Mouse (Mus musculus) limb, embryonic 10.5 days (tissue): ENCODE data around the gene Trpc4ap. TPM values are rescaled to one million over a fixed set of nuclear protein-coding genes. Genes with fewer than 3 reads are reported as not detected.
"Not testable (repeated sequence)": the region's sequence is repeated elsewhere in the genome, so short reads cannot be mapped to it uniquely, and the experiment has no call there.

Source experiments
- DNase-seq: peaks from one replicate; pipeline ENCODE4 v3.0.0-alpha.2; 2017; ENCODE audit warnings: low spot score
- H3K27ac ChIP-seq: fragments of 300-500 bp; sonication (generic); 2 replicates; pipeline ENCODE4 v1.5.1; 2016; ENCODE audit warnings: mild to moderate bottlenecking
- H3K27me3 ChIP-seq: fragments of 300-500 bp; sonication (generic); 2 replicates; pipeline ENCODE4 v1.6.1; 2016; ENCODE audit warnings: low read depth, mild to moderate bottlenecking; ENCODE audit not compliant: poor library complexity, severe bottlenecking
- H3K36me3 ChIP-seq: fragments of 300-500 bp; sonication (generic); 2 replicates; pipeline ENCODE4 v1.6.1; 2016; ENCODE audit warnings: mild to moderate bottlenecking, moderate library complexity
- H3K4me1 ChIP-seq: fragments of 300-500 bp; sonication (generic); 2 replicates; pipeline ENCODE4 v1.6.1; 2016
- H3K4me3 ChIP-seq: fragments of 300-500 bp; sonication (generic); 2 replicates; pipeline ENCODE4 v1.5.1; 2016; ENCODE audit warnings: mild to moderate bottlenecking, moderate library complexity
- H3K9me3 ChIP-seq: fragments of 300-500 bp; sonication (generic); replicated peaks from 2 replicates; pipeline ENCODE4 v1.6.1; 2016; ENCODE audit warnings: mild to moderate bottlenecking
- WGBS: fragments of 180-500 bp; shearing (Covaris S2); methylation state at CpG from one replicate; pipeline ENCODE4 v1.1.7; 2016; 5-methylcytosine and 5-hydroxymethylcytosine counted together
- polyA plus RNA-seq: library from polyadenylated mRNA; unstranded; fragments of >200 nt; fragmentation: Nextera tagmentation; extraction: Ambion mirVana; gene quantifications from 2 replicates; pipeline ENCODE4 v1.2.1, GENCODE M21; 2016

Trpc4ap gene
- polyA plus RNA-seq, 1 experiment from 2014 or later, result 141 TPM

DNA sequence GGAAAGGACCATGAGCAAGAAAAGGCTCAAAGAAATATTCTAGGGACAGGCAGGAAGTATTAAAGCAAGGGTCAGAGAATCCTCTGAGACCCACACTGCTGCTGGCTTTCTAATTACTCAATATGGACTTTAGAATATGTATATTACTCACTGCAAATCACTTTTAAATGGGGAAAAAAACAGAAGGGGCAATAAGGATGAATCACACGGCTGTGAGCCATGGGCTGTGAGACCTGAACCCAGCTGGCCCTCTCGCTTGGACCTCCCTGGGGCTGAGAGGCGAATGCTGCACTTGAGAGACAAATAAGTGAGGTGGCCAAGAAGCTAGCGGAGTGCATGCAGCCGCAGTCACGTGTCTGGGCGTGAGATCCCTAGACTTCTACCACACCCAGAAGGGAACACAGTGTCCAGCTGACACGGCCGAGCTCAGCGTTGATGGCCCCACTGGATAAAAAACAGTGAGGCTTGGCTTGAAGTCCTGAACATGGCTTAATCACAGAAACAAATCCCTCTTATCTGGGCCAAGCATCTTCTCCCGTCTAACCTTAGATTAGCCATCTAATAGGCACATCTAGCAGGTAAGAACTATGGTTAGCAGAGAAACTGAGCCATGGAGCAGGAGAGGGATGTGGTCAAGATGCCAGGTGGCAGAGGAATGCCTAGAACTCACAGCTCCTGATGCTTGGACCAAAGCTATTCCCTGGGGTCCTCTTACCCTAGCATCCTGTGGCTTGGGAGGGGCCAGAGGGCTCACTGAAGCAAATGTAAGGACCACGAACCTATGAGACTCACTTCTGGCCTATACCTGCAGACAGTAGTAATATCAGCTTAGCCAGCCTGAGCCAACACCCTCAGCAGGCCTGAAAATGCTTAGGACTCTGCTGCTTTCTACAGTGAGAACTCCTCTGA, 25.2 kb upstream of the Trpc4ap start:
- WGBS, result 91% methylated on average over 12 of the region's 12 CpGs
- no peaks in the 10 kb centered on the region for H3K27me3 ChIP-seq
- no peaks in the 10 kb centered on the region for H3K4me1 ChIP-seq
- DNase-seq, result no peak
- H3K27ac ChIP-seq, result no peak overlapping the region
- H3K36me3 ChIP-seq, result peaks cover 13% of the 10 kb centered on the region
- no peak overlapping the region for H3K4me3 ChIP-seq
- H3K9me3 ChIP-seq, result no peaks in the 10 kb centered on the region

DNA sequence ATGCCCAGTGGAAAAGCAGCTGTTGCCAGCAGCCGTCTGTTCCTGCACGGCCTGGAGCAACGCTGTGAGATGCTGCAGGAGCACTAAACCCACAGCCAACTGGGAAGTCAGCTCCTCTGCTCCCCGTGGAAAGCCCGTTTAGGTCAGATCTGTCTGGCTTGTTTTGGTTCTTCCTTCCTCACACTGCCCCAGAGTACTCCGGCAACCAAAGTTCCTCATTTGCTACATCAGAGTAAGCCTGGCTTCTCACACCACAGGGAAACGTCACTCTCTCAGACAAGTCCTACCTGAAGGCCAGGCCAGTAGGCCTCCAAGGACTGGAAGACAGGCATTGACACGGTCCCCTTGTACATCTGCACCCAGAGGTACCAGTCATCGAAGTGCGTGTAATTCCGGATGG, 18.4 kb upstream of the Trpc4ap start:
- Histone ChIP-seq H3K9me3 (no peaks in the 10 kb centered on the region), H3K4me1 (no peaks in the 10 kb centered on the region), H3K27ac (no peak overlapping the region), H3K27me3 (no peaks in the 10 kb centered on the region), H3K36me3 (peaks cover 33% of the 10 kb centered on the region), H3K4me3 (no peak overlapping the region)
- 90% methylated on average over 11 of the region's 11 CpGs for WGBS
- no peak for DNase-seq

DNA sequence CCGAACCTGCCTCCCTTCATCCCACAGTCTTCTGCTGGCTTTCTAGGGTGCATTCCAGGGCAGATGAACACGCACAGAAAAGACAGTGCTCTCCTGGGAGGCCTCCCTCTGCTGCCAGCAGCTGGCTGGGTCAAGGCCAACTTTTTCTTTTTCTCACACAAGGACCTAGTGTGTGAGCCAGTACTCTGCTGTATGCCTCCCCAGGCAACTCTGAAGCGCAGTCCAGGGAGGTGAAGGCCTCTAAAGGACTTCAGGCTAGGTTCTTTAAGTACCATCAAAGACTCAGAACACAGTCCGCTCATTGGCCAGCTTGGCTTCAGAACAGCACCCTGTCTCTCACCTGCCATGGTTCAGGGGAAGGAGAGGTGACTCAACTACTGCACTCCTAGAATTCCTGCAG, 15.1 kb upstream of the Trpc4ap start:
- Histone ChIP-seq H3K4me1 (no peaks in the 10 kb centered on the region), H3K36me3 (peaks cover 41% of the 10 kb centered on the region), H3K27ac (no peak overlapping the region), H3K27me3 (no peaks in the 10 kb centered on the region), H3K9me3 (no peaks in the 10 kb centered on the region), H3K4me3 (no peak overlapping the region)
- DNase-seq, result no peak
- 89% methylated on average over 4 of the region's 4 CpGs for WGBS

DNA sequence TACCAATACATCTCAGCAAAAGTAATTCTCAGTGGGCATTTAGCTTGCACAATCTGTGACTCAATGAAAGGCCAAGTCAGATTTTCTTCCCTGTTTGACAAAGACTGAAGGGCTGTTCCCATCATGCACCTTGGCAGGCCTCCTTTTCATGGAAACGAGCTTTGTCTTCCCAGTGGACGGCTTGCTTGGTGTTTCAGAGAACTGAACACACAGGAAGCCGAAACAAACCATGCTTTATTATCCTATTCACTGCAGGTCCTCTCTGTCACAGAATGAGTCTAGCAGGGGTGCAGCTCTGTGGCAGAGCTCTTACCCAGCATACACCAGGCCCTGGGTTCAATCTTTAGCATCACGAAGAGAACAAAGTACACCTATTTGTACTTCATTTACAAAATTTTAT, 11.4 kb upstream of the Trpc4ap start:
- 84% methylated on average over 4 of the region's 4 CpGs for WGBS
- Histone ChIP-seq H3K36me3 (peaks cover 35% of the 10 kb centered on the region), H3K4me1 (no peaks in the 10 kb centered on the region), H3K9me3 (no peaks in the 10 kb centered on the region), H3K4me3 (no peak overlapping the region), H3K27ac (no peak overlapping the region), H3K27me3 (no peaks in the 10 kb centered on the region)
- no peak for DNase-seq

DNA sequence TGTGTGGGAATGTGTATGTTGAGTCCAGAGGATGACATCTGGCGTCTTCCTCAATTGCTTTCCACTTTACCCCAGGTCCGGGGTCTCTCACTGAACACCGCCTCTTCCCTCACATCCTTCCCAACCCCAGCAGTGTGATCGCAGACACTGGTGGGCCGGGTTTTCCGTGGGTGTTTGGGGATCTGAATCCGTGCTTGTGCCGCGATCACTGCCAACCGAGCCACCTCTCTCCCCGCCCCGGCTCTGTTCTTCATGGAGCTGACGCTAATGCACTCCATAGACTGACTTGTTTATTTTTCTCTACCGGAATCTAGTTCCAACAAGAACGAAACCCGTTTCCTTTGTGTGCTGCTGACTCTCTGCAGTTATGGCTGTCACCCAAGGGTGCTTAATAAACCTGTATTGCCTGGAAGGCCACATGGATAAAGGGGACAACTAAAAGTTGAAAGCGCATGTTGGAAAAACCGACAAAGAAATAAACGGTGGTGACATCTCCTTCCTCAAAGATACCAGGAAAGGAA, 9.3 kb upstream of the Trpc4ap start:
- Histone ChIP-seq H3K36me3 (peaks cover 28% of the 10 kb centered on the region), H3K4me3 (no peak overlapping the region), H3K27ac (no peak overlapping the region), H3K9me3 (no peaks in the 10 kb centered on the region), H3K27me3 (no peaks in the 10 kb centered on the region), H3K4me1 (no peaks in the 10 kb centered on the region)
- WGBS, result 90% methylated on average over 19 of the region's 19 CpGs
- DNase-seq, result no peak

DNA sequence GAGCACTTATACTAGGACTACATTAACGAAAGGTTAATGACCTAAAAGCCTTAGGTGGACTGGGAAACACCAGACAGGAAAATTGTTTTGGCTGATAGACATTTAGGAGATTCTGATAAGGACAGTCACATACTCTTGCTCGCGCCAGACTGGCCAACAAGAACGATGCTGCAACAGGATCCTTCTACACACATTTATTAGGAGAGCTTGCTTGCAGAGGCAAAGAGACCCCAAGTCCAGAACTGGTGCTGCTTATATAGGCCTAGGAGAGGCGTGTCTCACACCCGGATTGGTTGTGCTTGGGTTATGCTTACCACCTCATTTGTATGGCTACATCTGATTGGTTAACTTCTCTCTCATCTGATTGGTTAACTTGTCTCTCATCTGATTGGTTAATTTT, 6.3 kb upstream of the Trpc4ap start:
- 92% methylated on average over 6 of the region's 6 CpGs for WGBS
- H3K9me3 ChIP-seq, H3K27me3 ChIP-seq, H3K4me1 ChIP-seq, DNase-seq, H3K4me3 ChIP-seq, H3K27ac ChIP-seq: not testable (repeated sequence)
- peaks cover 11% of the 10 kb centered on the region for H3K36me3 ChIP-seq

DNA sequence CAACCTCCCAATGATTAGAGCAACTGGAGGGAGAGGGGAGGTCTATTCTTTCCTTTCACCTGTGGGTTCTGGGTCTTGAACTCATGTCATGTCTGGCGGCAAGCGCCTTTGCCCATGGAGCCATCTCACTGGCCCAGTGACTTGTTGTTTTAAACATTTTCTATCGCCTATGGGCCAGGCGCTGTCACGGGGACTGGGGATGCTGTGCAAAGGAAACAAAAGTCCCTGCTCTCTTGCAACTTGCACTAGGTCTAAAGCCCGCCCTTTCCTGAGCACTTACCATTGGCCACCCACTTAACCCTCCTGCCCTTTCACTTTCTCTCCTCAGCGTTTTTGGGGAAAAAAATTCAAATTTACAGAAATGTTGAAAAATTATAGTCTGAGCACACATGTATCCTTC, 4.7 kb upstream of the Trpc4ap start:
- H3K4me3 ChIP-seq, result no peak overlapping the region
- H3K36me3 ChIP-seq, result peaks cover 7% of the 10 kb centered on the region; the same call in 1 of the 2 replicates
- H3K9me3 ChIP-seq, result no peaks in the 10 kb centered on the region
- no peaks in the 10 kb centered on the region for H3K27me3 ChIP-seq
- WGBS, result 83% methylated on average over 7 of the region's 7 CpGs
- no peak for DNase-seq
- no peaks in the 10 kb centered on the region; the same call in 1 of the 2 replicates for H3K4me1 ChIP-seq
- no peak overlapping the region for H3K27ac ChIP-seq

DNA sequence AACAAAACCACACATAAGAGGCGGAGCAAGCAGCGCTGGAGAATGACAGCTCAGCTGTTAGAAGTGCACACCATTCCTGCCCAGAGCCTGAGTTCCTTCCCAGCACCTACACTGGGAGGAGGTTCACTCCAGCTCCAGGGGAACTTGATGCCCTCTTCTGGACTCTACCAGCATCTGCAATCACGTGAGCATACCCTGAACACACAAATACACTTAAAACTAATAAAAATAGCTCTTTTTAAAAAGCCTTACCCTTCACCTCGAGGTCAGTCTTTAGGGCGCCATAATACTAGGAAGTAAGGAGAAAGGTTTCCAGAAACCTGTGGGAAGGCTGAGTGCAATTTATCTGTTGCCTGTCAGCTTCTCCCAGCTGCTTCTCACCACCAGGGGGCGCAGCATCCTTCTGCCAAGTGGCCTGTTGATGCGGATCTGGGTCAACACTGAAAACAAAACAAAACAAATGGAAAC, 3.9 kb upstream of the Trpc4ap start:
- DNase-seq, result peak; percentile 93
- H3K36me3 ChIP-seq, result 0 out of 2 replicates have a peak, but pooled peaks cover 2% of the 10 kb centered on the region
- H3K4me1 ChIP-seq, result peaks cover 5% of the 10 kb centered on the region
- H3K9me3 ChIP-seq, result no peaks in the 10 kb centered on the region
- WGBS, result 13% methylated on average over 7 of the region's 7 CpGs
- no peak overlapping the region for H3K27ac ChIP-seq
- H3K27me3 ChIP-seq, result no peaks in the 10 kb centered on the region
- H3K4me3 ChIP-seq, result no peak overlapping the region

DNA sequence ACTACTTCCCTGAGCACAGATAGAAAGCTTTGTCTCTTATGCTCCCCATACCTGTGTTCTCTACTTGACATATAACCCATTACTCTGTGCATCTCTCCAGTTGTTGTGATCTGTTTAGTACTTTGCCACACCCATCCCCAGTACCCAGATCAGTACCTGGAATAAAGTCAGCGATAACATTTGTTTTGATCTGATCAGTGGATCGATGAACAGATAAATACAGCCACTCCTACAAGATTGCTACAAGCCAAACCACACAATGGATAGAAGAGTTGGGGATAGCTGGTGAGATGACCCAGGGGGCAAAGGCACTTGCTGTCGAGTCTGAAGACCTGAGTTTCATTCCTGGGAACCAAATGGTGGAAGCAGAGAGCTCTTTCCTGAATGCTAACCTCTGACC, 3.1 kb upstream of the Trpc4ap start:
- Histone ChIP-seq H3K36me3 (no peaks in the 10 kb centered on the region), H3K4me3 (no peak overlapping the region), H3K4me1 (peaks cover 13% of the 10 kb centered on the region), H3K27me3 (no peaks in the 10 kb centered on the region), H3K9me3 (no peaks in the 10 kb centered on the region), H3K27ac (no peak overlapping the region)
- WGBS, result 79% methylated on average over 3 of the region's 3 CpGs
- no peak for DNase-seq

DNA sequence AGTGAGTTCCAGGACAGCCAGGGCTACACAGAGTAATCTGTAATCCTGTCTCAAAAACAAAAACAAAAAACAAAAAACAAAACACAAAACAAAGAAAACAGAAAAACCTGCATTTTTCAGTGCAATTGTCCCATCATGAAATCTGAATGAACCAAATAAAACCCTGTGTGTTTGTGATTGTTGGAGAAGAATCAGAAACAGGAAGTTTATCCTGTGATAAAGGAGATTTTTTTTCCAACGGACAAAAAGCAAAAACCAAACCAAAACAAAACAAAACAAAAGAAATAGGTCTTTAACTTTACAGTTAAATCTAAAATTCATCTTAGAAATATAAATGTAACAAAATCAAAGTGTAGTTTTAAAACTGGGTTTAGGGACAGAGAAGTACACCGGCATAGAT, 2.4 kb upstream of the Trpc4ap start:
- peaks cover 16% of the 10 kb centered on the region for H3K4me1 ChIP-seq
- H3K36me3 ChIP-seq, result no peaks in the 10 kb centered on the region
- WGBS, result 78% methylated on average over 2 of the region's 2 CpGs
- H3K27me3 ChIP-seq, result no peaks in the 10 kb centered on the region
- no peak overlapping the region for H3K4me3 ChIP-seq
- no peak overlapping the region for H3K27ac ChIP-seq
- H3K9me3 ChIP-seq, result no peaks in the 10 kb centered on the region
- no peak for DNase-seq

DNA sequence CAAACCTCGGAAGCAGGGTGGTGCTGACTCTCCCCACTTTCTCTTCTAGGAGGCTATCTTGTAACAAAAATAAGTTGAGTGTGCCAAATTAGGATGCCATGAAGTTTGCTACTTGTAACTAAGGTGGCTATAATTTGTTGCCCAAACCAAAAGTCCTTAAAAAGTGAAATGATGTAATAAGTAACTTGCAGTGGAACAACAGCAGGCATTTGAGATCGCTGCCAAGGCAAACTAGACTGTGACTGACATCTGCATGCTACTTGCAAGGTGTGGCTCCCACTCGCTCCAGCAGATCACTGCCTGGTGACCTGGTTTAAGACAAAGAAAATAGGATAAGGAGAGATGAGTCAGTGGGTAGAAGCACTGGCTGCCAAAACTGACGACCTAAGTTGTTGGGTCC, 952 bp upstream of the Trpc4ap start:
- H3K9me3 ChIP-seq, result no peaks in the 10 kb centered on the region
- H3K27me3 ChIP-seq, result no peaks in the 10 kb centered on the region
- H3K4me3 ChIP-seq, result no peak overlapping the region
- no peak overlapping the region for H3K27ac ChIP-seq
- H3K4me1 ChIP-seq, result peaks cover 20% of the 10 kb centered on the region
- WGBS, result 81% methylated on average over 4 of the region's 4 CpGs
- no peak for DNase-seq
- H3K36me3 ChIP-seq, result no peaks in the 10 kb centered on the region

DNA sequence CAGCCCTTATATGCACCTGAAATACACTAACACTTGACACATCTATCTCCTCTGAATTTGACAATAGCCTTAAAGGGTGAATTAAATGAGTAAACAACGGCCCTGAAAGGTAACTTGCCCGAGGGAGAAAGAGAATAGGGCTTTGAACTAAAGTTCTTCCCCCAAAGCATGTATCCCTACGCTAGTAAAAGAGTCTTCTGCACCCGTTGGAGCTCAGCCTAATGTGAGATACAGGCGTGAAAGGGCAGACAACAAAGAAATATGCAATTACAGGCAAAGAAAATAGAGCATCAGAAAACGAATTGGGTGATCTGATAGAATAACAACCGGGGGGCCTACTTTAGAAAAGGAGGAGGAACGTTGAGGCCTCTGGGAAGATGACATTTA, 855 bp downstream of the Trpc4ap start:
- Histone ChIP-seq H3K27ac (peak overlapping the region; percentile 98), H3K4me1 (peaks cover 20% of the 10 kb centered on the region), H3K9me3 (no peaks in the 10 kb centered on the region), H3K36me3 (peaks cover 14% of the 10 kb centered on the region), H3K4me3 (peak overlapping the region; percentile 96), H3K27me3 (no peaks in the 10 kb centered on the region)
- 9% methylated on average over 8 of the region's 8 CpGs for WGBS
- no peak for DNase-seq

DNA sequence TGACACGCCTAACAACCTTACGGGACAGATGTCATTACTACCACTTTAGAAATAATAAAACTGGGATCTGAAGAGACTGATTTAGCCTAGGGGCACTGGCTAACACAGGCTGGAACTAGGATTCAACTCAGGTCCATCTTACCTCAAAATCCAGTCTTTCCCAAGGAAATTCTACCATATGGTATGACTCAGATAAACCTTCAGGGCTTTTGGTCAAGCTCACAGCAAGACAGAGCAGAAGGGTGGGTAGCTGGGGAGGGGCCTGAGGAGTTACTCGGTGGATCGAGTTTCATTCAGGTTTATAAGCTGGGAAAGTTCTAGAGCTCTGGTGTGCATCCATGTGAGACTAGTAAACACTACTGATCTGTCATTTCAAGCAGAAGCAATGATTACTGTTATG, 3.0 kb downstream of the Trpc4ap start:
- H3K4me3 ChIP-seq, result no peak overlapping the region
- DNase-seq, result no peak
- H3K4me1 ChIP-seq, result peaks cover 20% of the 10 kb centered on the region
- WGBS, result 87% methylated on average over 4 of the region's 4 CpGs
- H3K9me3 ChIP-seq, result no peaks in the 10 kb centered on the region
- no peaks in the 10 kb centered on the region for H3K27me3 ChIP-seq
- H3K27ac ChIP-seq, result no peak overlapping the region
- H3K36me3 ChIP-seq, result peaks cover 21% of the 10 kb centered on the region
